Mouse (Mus musculus): ENCODE data around the gene Rabgef1. TPM values are rescaled to one million over a fixed set of nuclear protein-coding genes. Genes with fewer than 3 reads are reported as not detected.

Gene Rabgef1
- total RNA-seq, 2 experiments from 2014 or later = 35.6 to 41.5 TPM

Other genes starting within 250 kb of the Rabgef1 start
- gene Vkorc1l1, start 229.8 kb upstream of the Rabgef1 start, total RNA-seq (2021) = 10 to 100 TPM; 29.5 to 30.4 TPM
- gene Gusb, start 168.7 kb upstream of the Rabgef1 start, total RNA-seq (2021) = 10 to 100 TPM; 41.0 to 44.6 TPM
- gene Asl, start 142.6 kb upstream of the Rabgef1 start, total RNA-seq (2021) = 100 to 1,000 TPM; 120 to 174 TPM
- gene Crcp, start 142.5 kb upstream of the Rabgef1 start, total RNA-seq (2021) = 10 to 100 TPM; 27.7 to 34.4 TPM
- 10 to 100 TPM; 35.1 to 40.0 TPM for gene Tpst1, start 98.5 kb upstream of the Rabgef1 start, total RNA-seq (2021)
- gene Kctd7, start 26.9 kb upstream of the Rabgef1 start, total RNA-seq (2021) = 1 to 10 TPM; 5.3 to 8.5 TPM
- 10 to 100 TPM; 48.6 to 54.3 TPM for gene Tmem248, start 45.3 kb downstream of the Rabgef1 start, total RNA-seq (2021)
- 10 to 100 TPM; 65.6 to 68.5 TPM for gene Sbds, start 83.7 kb downstream of the Rabgef1 start, total RNA-seq (2021)
- gene Tyw1, start 83.8 kb downstream of the Rabgef1 start, total RNA-seq (2021) = 10 to 100 TPM; 17.8 to 21.4 TPM
- gene Caln1, start 197.7 kb downstream of the Rabgef1 start, total RNA-seq (2021) = 10 to 100 TPM; 26.8 to 33.5 TPM
- not detected for gene A330070K13Rik, start 212.8 kb downstream of the Rabgef1 start, total RNA-seq (2021)

Measured in adrenal gland, postnatal 10 days (tissue).